Mouse (Mus musculus) liver, postnatal 0 days (tissue): ENCODE measurements at regions not wholly inside any gene's neighbourhood (a gene's known extent, or its start where the extent isn't known, plus 50 kb on each side); places are given as distances from the start of the nearest gene placed in this dataset.

Experiments
- CTCF ChIP-seq: sonication (generic); IDR thresholded peaks from 2 replicates; pipeline ENCODE4 v1.5.1; 2016; ENCODE audit warnings: antibody characterized with exemption, low read depth
- EP300 ChIP-seq: IDR thresholded peaks from 2 replicates; pipeline ENCODE4 v1.6.1; 2016; ENCODE audit warnings: antibody characterized with exemption, low read depth, mild to moderate bottlenecking

- no peak for TF ChIP-seq CTCF
- TF ChIP-seq EP300, result no peak
These were observed 591.2 kb downstream of the Edem1 start for GRCm38 (mm10) chr6:109419505-109420239.
